Comparison of ENCODE assay signal across 16 mouse cellular contexts in genomic region chr1:151974424-151974823, GRCm38 (mm10).
"Had no signal": no experiment of that assay in that cellular context is flagged by ENCODE, and none has a peak within 500 bp of the region (broad histone marks: within the 10 kb centered on the region; RNA-seq: fewer than 3 reads in every experiment).

No protein-coding gene starts in this region.

- DNase-seq: kidney, adult 8-10 months; kidney, postnatal 10 days; left cerebral cortex, postnatal 4 days; liver, postnatal 0 days; lung, embryonic 14.5 days; thymus, postnatal 25 days had no signal

- ATAC-seq: midbrain, embryonic 16.5 days had no signal

- H3K9me3 ChIP-seq: kidney, embryonic 15.5 days; limb, embryonic 12.5 days; limb, embryonic 15.5 days; midbrain, embryonic 12.5 days had no signal

- H3K27me3 ChIP-seq: kidney, embryonic 15.5 days; limb, embryonic 12.5 days; limb, embryonic 15.5 days; midbrain, embryonic 12.5 days had no signal

- H3K27ac ChIP-seq: kidney, embryonic 15.5 days; limb, embryonic 12.5 days; limb, embryonic 15.5 days; liver, embryonic 14.5 days; macrophage; midbrain, embryonic 12.5 days; stomach, postnatal 0 days had no signal

- H3K4me3 ChIP-seq: kidney, embryonic 15.5 days; limb, embryonic 12.5 days; limb, embryonic 15.5 days; midbrain, embryonic 12.5 days; myocyte had no signal

- H3K9ac ChIP-seq: kidney, embryonic 15.5 days; limb, embryonic 12.5 days; limb, embryonic 15.5 days; liver, embryonic 14.5 days; liver, postnatal 0 days; lung, embryonic 14.5 days; midbrain, embryonic 12.5 days had no signal

- H3K4me2 ChIP-seq: kidney, embryonic 15.5 days; limb, embryonic 12.5 days; limb, embryonic 15.5 days; liver, embryonic 11.5 days; lung, embryonic 14.5 days; midbrain, embryonic 12.5 days had no signal

- H3K36me3 ChIP-seq: kidney, embryonic 15.5 days; limb, embryonic 15.5 days; midbrain, embryonic 12.5 days had no signal
